Mouse (Mus musculus) lung, adult 2 months (tissue): Measurements from ENCODE around the gene 1700015G11Rik.

ENCODE experiments used
- CTCF ChIP-seq: fragments of 200-500 bp; IDR thresholded peaks from 2 replicates; pipeline ENCODE4 v1.5.1; 2011; ENCODE audit warnings: mild to moderate bottlenecking, low read length, control low read depth; ENCODE audit not compliant: insufficient read depth
- POLR2A ChIP-seq: fragments of 200-500 bp; IDR thresholded peaks from 2 replicates; pipeline ENCODE4 v1.6.1; 2011; ENCODE audit warnings: low read depth, mild to moderate bottlenecking, control low read depth, low read length, borderline replicate concordance; ENCODE audit errors: extremely low read depth

DNA sequence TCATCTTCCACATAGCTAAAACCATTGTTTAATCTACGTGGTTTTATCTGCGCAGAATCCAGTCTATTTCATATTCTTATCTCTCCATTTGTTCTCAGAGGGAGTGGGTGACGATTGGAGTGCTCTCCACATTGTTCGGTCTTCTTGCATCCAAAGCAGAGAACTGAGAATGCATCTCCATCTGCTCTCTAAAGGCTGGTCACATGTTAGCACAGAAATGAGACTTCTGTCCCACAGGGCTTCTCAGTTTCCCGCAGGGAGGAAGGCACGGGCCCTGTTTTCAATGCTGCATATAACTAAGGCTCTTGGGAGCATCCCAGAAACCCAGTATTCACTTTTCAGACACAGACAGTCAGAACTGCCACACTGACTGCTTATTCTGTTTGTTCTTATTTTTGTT, 29.8 kb downstream of the 1700015G11Rik start:
- TF ChIP-seq POLR2A (no peak), CTCF (no peak)
